Mouse (Mus musculus): ENCODE measurements around the gene Gpr21. TPM values are rescaled to one million over a fixed set of nuclear protein-coding genes. Genes with fewer than 3 reads are reported as not detected.

Gene Gpr21
- 1.0 and 1.3 TPM in 2 replicates for total RNA-seq (2014; rRNA removed)
- 0.06 TPM in 1 of 2 replicates, not detected in the other for polyA plus RNA-seq (2012; rRNA removed)

GRCm38 (mm10) chr2:37516030-37516710 is at the start of gene Gpr21:
Gpr21 (plus strand) TSS chr2:37516332.
- Histone ChIP-seq H3K4me1 (ENCODE audit: control insufficient read depth, insufficient read depth, low read length) (no peaks in the 10 kb centered on the region), H3K79me2 (ENCODE audit: control insufficient read depth, insufficient read depth, low read length) (no peaks in the 10 kb centered on the region; the same call in 1 of the 2 replicates), H3K36me3 (ENCODE audit: control insufficient read depth, insufficient read depth, low read length) (peaks cover 22% of the 10 kb centered on the region), H3K27ac (replicated peaks; ENCODE audit: insufficient read depth, low read depth, low read length) (no peak within 1 kb of the TSS), H3K4me3 (ENCODE audit: insufficient read depth, low read depth, low read length) (no peak within 1 kb of the TSS), H3K27me3 (ENCODE audit: control insufficient read depth, insufficient read depth, low read length) (no peaks in the 10 kb centered on the region), H3K9ac (ENCODE audit: low read depth, low read length) (no peak within 1 kb of the TSS)
- 78% methylated on average over 11 of the region's 11 CpGs for WGBS
- DNase-seq (ENCODE audit: extremely low read depth, low read depth, low spot score): no peak
- no peak for TF ChIP-seq POLR2A (IDR thresholded peaks at IDR 0.05; ENCODE audit: extremely low read depth, insufficient read depth, low read length)
- TF ChIP-seq CTCF (IDR thresholded peaks at IDR 0.05; ENCODE audit: low read depth, low read length): no peak

GRCm38 (mm10) chr2:37479559-37479958 is 36.6 kb upstream of the Gpr21 start:
- H3K4me3 ChIP-seq (ENCODE audit: insufficient read depth, low read depth, low read length): no peak overlapping the region
- TF ChIP-seq CTCF (IDR thresholded peaks at IDR 0.05; ENCODE audit: low read depth, low read length): no peak
- no peak for TF ChIP-seq POLR2A (IDR thresholded peaks at IDR 0.05; ENCODE audit: extremely low read depth, insufficient read depth, low read length)
- 0 out of 2 replicates have a peak, but pooled peaks cover 2% of the 10 kb centered on the region for H3K79me2 ChIP-seq (ENCODE audit: control insufficient read depth, insufficient read depth, low read length)
- no peak for DNase-seq (ENCODE audit: extremely low read depth, low read depth, low spot score)
- no peak overlapping the region for H3K27ac ChIP-seq (replicated peaks; ENCODE audit: insufficient read depth, low read depth, low read length)
- no peaks in the 10 kb centered on the region for H3K27me3 ChIP-seq (ENCODE audit: control insufficient read depth, insufficient read depth, low read length)
- H3K9ac ChIP-seq (ENCODE audit: low read depth, low read length): no peak overlapping the region
- no peaks in the 10 kb centered on the region for H3K4me1 ChIP-seq (ENCODE audit: control insufficient read depth, insufficient read depth, low read length)
- peaks cover 19% of the 10 kb centered on the region for H3K36me3 ChIP-seq (ENCODE audit: control insufficient read depth, insufficient read depth, low read length)

GRCm38 (mm10) chr2:37480039-37480438 is 36.1 kb upstream of the Gpr21 start:
- Histone ChIP-seq H3K4me1 (ENCODE audit: control insufficient read depth, insufficient read depth, low read length) (no peaks in the 10 kb centered on the region), H3K27me3 (ENCODE audit: control insufficient read depth, insufficient read depth, low read length) (no peaks in the 10 kb centered on the region), H3K79me2 (ENCODE audit: control insufficient read depth, insufficient read depth, low read length) (0 out of 2 replicates have a peak, but pooled peaks cover 2% of the 10 kb centered on the region), H3K4me3 (ENCODE audit: insufficient read depth, low read depth, low read length) (no peak overlapping the region), H3K27ac (replicated peaks; ENCODE audit: insufficient read depth, low read depth, low read length) (no peak overlapping the region), H3K36me3 (ENCODE audit: control insufficient read depth, insufficient read depth, low read length) (peaks cover 20% of the 10 kb centered on the region), H3K9ac (ENCODE audit: low read depth, low read length) (no peak overlapping the region)
- DNase-seq (ENCODE audit: extremely low read depth, low read depth, low spot score): no peak
- TF ChIP-seq POLR2A (IDR thresholded peaks at IDR 0.05; ENCODE audit: extremely low read depth, insufficient read depth, low read length) (no peak), CTCF (IDR thresholded peaks at IDR 0.05; ENCODE audit: low read depth, low read length) (no peak)
- 92% methylated on average over 2 of the region's 2 CpGs for WGBS

- H3K27me3 ChIP-seq (ENCODE audit: control insufficient read depth, insufficient read depth, low read length): no peaks in the 10 kb centered on the region
- WGBS: 55% methylated on average over 2 of the region's 2 CpGs
- H3K27ac ChIP-seq (replicated peaks; ENCODE audit: insufficient read depth, low read depth, low read length): no peak overlapping the region
- no peaks in the 10 kb centered on the region; the same call in 1 of the 2 replicates for H3K79me2 ChIP-seq (ENCODE audit: control insufficient read depth, insufficient read depth, low read length)
- no peak overlapping the region for H3K4me3 ChIP-seq (ENCODE audit: insufficient read depth, low read depth, low read length)
- peak; percentile 9 for DNase-seq (ENCODE audit: extremely low read depth, low read depth, low spot score)
- H3K9ac ChIP-seq (ENCODE audit: low read depth, low read length): no peak overlapping the region
- peaks cover 29% of the 10 kb centered on the region for H3K36me3 ChIP-seq (ENCODE audit: control insufficient read depth, insufficient read depth, low read length)
- TF ChIP-seq POLR2A (IDR thresholded peaks at IDR 0.05; ENCODE audit: extremely low read depth, insufficient read depth, low read length): no peak
- no peak for TF ChIP-seq CTCF (IDR thresholded peaks at IDR 0.05; ENCODE audit: low read depth, low read length)
- no peaks in the 10 kb centered on the region; the same call in 1 of the 2 replicates for H3K4me1 ChIP-seq (ENCODE audit: control insufficient read depth, insufficient read depth, low read length)
Measured at GRCm38 (mm10) chr2:37484165-37484564, 32.0 kb upstream of the Gpr21 start.

GRCm38 (mm10) chr2:37485370-37485769 is 30.8 kb upstream of the Gpr21 start:
- no peak for TF ChIP-seq CTCF (IDR thresholded peaks at IDR 0.05; ENCODE audit: low read depth, low read length)
- TF ChIP-seq POLR2A (IDR thresholded peaks at IDR 0.05; ENCODE audit: extremely low read depth, insufficient read depth, low read length): no peak
- peaks cover 32% of the 10 kb centered on the region for H3K36me3 ChIP-seq (ENCODE audit: control insufficient read depth, insufficient read depth, low read length)
- H3K9ac ChIP-seq (ENCODE audit: low read depth, low read length): no peak overlapping the region
- DNase-seq (ENCODE audit: extremely low read depth, low read depth, low spot score): peak; percentile 42
- H3K79me2 ChIP-seq (ENCODE audit: control insufficient read depth, insufficient read depth, low read length): no peaks in the 10 kb centered on the region; the same call in 1 of the 2 replicates
- H3K4me3 ChIP-seq (ENCODE audit: insufficient read depth, low read depth, low read length): no peak overlapping the region
- H3K4me1 ChIP-seq (ENCODE audit: control insufficient read depth, insufficient read depth, low read length): no peaks in the 10 kb centered on the region; the same call in 1 of the 2 replicates
- WGBS: 41% methylated on average over 1 of the region's 1 CpGs
- H3K27me3 ChIP-seq (ENCODE audit: control insufficient read depth, insufficient read depth, low read length): no peaks in the 10 kb centered on the region
- H3K27ac ChIP-seq (replicated peaks; ENCODE audit: insufficient read depth, low read depth, low read length): no peak overlapping the region

GRCm38 (mm10) chr2:37486408-37486807 is 29.7 kb upstream of the Gpr21 start:
- H3K4me3 ChIP-seq (ENCODE audit: insufficient read depth, low read depth, low read length): no peak overlapping the region
- DNase-seq (ENCODE audit: extremely low read depth, low read depth, low spot score): no peak
- H3K27me3 ChIP-seq (ENCODE audit: control insufficient read depth, insufficient read depth, low read length): no peaks in the 10 kb centered on the region
- no peaks in the 10 kb centered on the region; the same call in 1 of the 2 replicates for H3K79me2 ChIP-seq (ENCODE audit: control insufficient read depth, insufficient read depth, low read length)
- no peaks in the 10 kb centered on the region; the same call in 1 of the 2 replicates for H3K4me1 ChIP-seq (ENCODE audit: control insufficient read depth, insufficient read depth, low read length)
- H3K9ac ChIP-seq (ENCODE audit: low read depth, low read length): no peak overlapping the region
- H3K36me3 ChIP-seq (ENCODE audit: control insufficient read depth, insufficient read depth, low read length): peaks cover 38% of the 10 kb centered on the region
- no peak for TF ChIP-seq CTCF (IDR thresholded peaks at IDR 0.05; ENCODE audit: low read depth, low read length)
- no peak for TF ChIP-seq POLR2A (IDR thresholded peaks at IDR 0.05; ENCODE audit: extremely low read depth, insufficient read depth, low read length)
- H3K27ac ChIP-seq (replicated peaks; ENCODE audit: insufficient read depth, low read depth, low read length): no peak overlapping the region

Data from liver, adult 2 months (tissue).